8 mouse cellular contexts compared by ENCODE assay signal in the genomic region with DNA sequence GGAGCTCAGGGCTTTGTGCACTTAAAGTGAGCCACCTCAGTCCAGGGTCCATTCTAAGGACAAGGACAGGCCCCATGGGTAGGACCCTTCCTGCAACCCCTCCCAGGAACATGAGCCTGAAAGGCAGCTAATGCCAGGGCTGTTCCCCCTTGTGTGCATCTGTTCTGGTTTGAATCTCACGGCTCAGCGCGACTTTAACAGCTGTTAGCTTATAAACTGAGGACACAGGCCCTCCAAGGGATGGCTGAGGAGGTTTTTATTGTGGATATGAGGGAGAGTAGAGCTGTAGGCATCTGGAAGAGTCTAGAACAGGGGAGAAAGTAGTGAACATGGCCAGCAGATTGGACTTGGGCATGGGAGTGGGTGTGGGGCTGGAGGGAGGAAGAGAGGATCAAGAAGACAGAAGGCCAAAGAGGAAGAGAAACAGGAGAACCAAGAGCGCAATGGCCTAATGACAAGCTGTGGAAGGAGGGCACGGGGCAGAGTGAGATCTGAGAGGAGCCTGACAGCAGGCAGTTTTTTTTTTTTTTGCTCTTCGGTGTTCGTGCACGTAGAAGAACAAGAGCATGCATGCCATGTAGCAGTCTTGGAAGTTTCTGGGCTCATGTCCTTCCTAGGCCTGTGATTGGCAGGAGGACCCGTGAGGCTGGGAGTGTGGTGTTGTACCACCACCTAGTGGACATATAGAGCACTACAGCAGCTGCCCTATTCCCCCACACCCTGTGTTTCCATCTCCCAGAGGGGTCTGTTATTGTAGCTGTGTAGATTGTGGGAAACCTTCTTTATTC.
DNase-seq lines count a peak whose midpoint lies in the region; ATAC-seq and TF ChIP-seq lines count a peak whose summit lies in the region.

No protein-coding gene starts in this region.

- no peak overlapping the region for H3K4me3 ChIP-seq in left cerebral cortex, adult 2 months
- H3K4me3 ChIP-seq in embryonic facial prominence, embryonic 15.5 days (replicated peaks): no peak overlapping the region
- H3K4me3 ChIP-seq in hindbrain, embryonic 11.5 days (ENCODE audit: low read depth, low read length): no peak overlapping the region
- no peak overlapping the region for H3K4me3 ChIP-seq in liver, embryonic 15.5 days (replicated peaks)
- no peak overlapping the region for H3K4me3 ChIP-seq in neural tube, embryonic 14.5 days (ENCODE audit: low read depth, low read length)

- no peak overlapping the region for H3K4me2 ChIP-seq in embryonic facial prominence, embryonic 15.5 days (replicated peaks)
- H3K4me2 ChIP-seq in hindbrain, embryonic 11.5 days (replicated peaks; ENCODE audit: low read depth, low read length): no peak overlapping the region
- no peak overlapping the region for H3K4me2 ChIP-seq in liver, embryonic 15.5 days
- no peak overlapping the region for H3K4me2 ChIP-seq in neural tube, embryonic 14.5 days (ENCODE audit: low read depth, low read length)

- H3K27ac ChIP-seq in left cerebral cortex, adult 2 months: peak overlapping the region; percentile 73
- H3K27ac ChIP-seq in embryonic facial prominence, embryonic 15.5 days (replicated peaks): peak overlapping the region; percentile 58
- no peak overlapping the region for H3K27ac ChIP-seq in hindbrain, embryonic 11.5 days (ENCODE audit: low read depth, low read length)
- H3K27ac ChIP-seq in liver, embryonic 15.5 days (replicated peaks): no peak overlapping the region; the same call in 1 of the 2 replicates
- no peak overlapping the region for H3K27ac ChIP-seq in neural tube, embryonic 14.5 days (ENCODE audit: low read depth, low read length)

- 18% methylated on average over 9 of the region's 9 CpGs for WGBS in embryonic facial prominence, embryonic 15.5 days
- 43% methylated on average over 7 of the region's 9 CpGs for WGBS in hindbrain, embryonic 11.5 days
- 32% methylated on average over 9 of the region's 9 CpGs for WGBS in liver, embryonic 15.5 days (ENCODE audit: insufficient replicate concordance)
- 26% methylated on average over 9 of the region's 9 CpGs for WGBS in neural tube, embryonic 14.5 days

- H3K4me1 ChIP-seq in embryonic facial prominence, embryonic 15.5 days: peaks cover 49% of the 10 kb centered on the region
- peaks cover 15% of the 10 kb centered on the region for H3K4me1 ChIP-seq in hindbrain, embryonic 11.5 days (replicated peaks; ENCODE audit: control insufficient read depth, insufficient read depth, low read length)
- peaks cover 36% of the 10 kb centered on the region for H3K4me1 ChIP-seq in liver, embryonic 15.5 days (replicated peaks)
- peaks cover 32% of the 10 kb centered on the region for H3K4me1 ChIP-seq in neural tube, embryonic 14.5 days (ENCODE audit: control insufficient read depth, insufficient read depth, low read length)

- peak in 1 of 2 experiments; percentile 63 for DNase-seq in left cerebral cortex, adult 2 months (ENCODE audit: extremely low spot score in 1 of 2, low spot score in 2 of 2)
- DNase-seq in left cerebral cortex, adult 8-10 months (ENCODE audit: low spot score in 2 of 2): no peak
- DNase-seq in adipocyte (ENCODE audit: low spot score): peak; percentile 83
- DNase-seq in hindbrain, embryonic 11.5 days (ENCODE audit: low spot score): peak; percentile 86
- DNase-seq in ovary, postnatal 10 days (ENCODE audit: low spot score): no peak

- no peak overlapping the region for H3K9ac ChIP-seq in embryonic facial prominence, embryonic 15.5 days
- no peak overlapping the region for H3K9ac ChIP-seq in hindbrain, embryonic 11.5 days (ENCODE audit: low read depth, low read length)
- no peak overlapping the region for H3K9ac ChIP-seq in liver, embryonic 15.5 days
- H3K9ac ChIP-seq in neural tube, embryonic 14.5 days (replicated peaks; ENCODE audit: low read depth, low read length): no peak overlapping the region

- TF ChIP-seq CTCF in left cerebral cortex, adult 2 months (IDR thresholded peaks at IDR 0.05): peak; percentile 90

- intact Hi-C loops in left cerebral cortex, adult 2 months (cut with DNase I): loop anchor here (1.0 kb wide), 2 partner anchors 90 to 126 kb away; no protein-coding TSS in a partner anchor

- ATAC-seq in embryonic facial prominence, embryonic 15.5 days (ENCODE audit: insufficient number of reproducible peaks, low FRiP score, low TSS enrichment, low read depth): peak; percentile 49; the same call in 1 of the 2 replicates
- ATAC-seq in hindbrain, embryonic 11.5 days (ENCODE audit: low FRiP score): no peak
- ATAC-seq in liver, embryonic 15.5 days (ENCODE audit: insufficient read depth): 0 out of 2 replicates have a peak, but pooled peaks have one; percentile 21
- peak; percentile 49; the same call in 1 of the 2 replicates for ATAC-seq in neural tube, embryonic 14.5 days (ENCODE audit: low read depth)

- H3K9me3 ChIP-seq in embryonic facial prominence, embryonic 15.5 days (replicated peaks): no peaks in the 10 kb centered on the region
- H3K9me3 ChIP-seq in hindbrain, embryonic 11.5 days (ENCODE audit: control insufficient read depth, low read length): no peaks in the 10 kb centered on the region
- no peaks in the 10 kb centered on the region for H3K9me3 ChIP-seq in liver, embryonic 15.5 days (replicated peaks)
- H3K9me3 ChIP-seq in neural tube, embryonic 14.5 days (ENCODE audit: control insufficient read depth, low read length): no peaks in the 10 kb centered on the region

- H3K36me3 ChIP-seq in embryonic facial prominence, embryonic 15.5 days: no peaks in the 10 kb centered on the region; the same call in 1 of the 2 replicates
- H3K36me3 ChIP-seq in hindbrain, embryonic 11.5 days (ENCODE audit: control insufficient read depth, insufficient read depth, low read length): no peaks in the 10 kb centered on the region
- no peaks in the 10 kb centered on the region for H3K36me3 ChIP-seq in liver, embryonic 15.5 days (replicated peaks)
- H3K36me3 ChIP-seq in neural tube, embryonic 14.5 days (ENCODE audit: control insufficient read depth, insufficient read depth, low read length): no peaks in the 10 kb centered on the region

- no peaks in the 10 kb centered on the region for H3K27me3 ChIP-seq in embryonic facial prominence, embryonic 15.5 days
- no peaks in the 10 kb centered on the region for H3K27me3 ChIP-seq in hindbrain, embryonic 11.5 days (ENCODE audit: control insufficient read depth, insufficient read depth, low read length)
- peaks cover 8% of the 10 kb centered on the region for H3K27me3 ChIP-seq in liver, embryonic 15.5 days
- no peaks in the 10 kb centered on the region for H3K27me3 ChIP-seq in neural tube, embryonic 14.5 days (ENCODE audit: control insufficient read depth, insufficient read depth, low read length)

Comparison
In these comparisons a context has a peak if more than half of its experiments do, and no peak if none do; other contexts are left out.
1. DNase-seq: peak in adipocyte (single experiment) and hindbrain, embryonic 11.5 days (single experiment); none in left cerebral cortex, adult 8-10 months (0 of 2) and ovary, postnatal 10 days (single experiment).
2. H3K27ac ChIP-seq: peak in left cerebral cortex, adult 2 months (single experiment) and embryonic facial prominence, embryonic 15.5 days (single experiment); none in hindbrain, embryonic 11.5 days (single experiment), liver, embryonic 15.5 days (single experiment) and neural tube, embryonic 14.5 days (single experiment).